Mouse (Mus musculus): ENCODE data around the gene Klf14.

The Klf14 gene

DNA sequence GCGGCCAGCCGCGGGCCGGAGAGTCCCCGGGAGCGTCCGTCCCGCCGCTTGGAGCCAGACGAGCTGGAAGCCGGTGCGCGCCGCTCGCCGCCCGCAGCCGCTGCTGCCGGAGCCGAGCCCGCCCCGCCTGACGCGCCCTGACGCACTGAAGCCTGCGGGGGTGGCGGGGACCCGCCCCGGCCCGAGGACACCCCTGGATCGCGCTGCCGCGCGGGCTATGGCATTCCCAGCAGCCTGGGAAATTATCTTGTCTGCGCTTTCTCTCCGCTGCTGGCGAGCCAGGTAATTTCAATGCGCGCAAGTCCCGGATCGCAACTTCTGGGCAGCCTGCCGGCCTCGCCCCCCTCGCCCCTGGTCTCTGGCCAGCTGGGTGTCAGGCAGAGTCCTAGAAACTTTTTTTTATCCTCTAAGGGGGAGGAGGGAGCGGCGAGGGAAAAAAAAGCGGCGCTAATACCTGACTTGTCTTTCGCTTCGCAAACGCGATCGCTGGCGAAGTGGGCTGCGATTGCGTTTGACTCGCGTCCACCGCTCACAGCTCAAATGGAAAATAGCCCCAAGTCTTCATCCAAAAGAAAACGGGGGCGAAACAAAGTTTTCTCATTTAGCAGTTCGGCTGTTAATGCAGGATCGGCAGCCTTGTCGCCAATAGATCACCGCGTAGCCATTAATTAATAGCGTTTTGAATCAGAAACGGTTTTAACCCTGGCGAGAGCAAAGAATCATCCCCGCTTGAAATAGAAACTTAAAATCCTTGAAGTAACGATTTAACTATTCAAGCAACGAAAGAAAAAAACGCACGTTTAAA, at the start of gene Klf14:
Klf14 (minus strand) TSS at position 343 of the 805 bp plus-strand sequence.
- in situ Hi-C loops (cut with MboI; ENCODE audit: unreplicated experiment in 2 of 2), result no loop called here

GRCm38 (mm10) chr6:31006111-31006600, 47.3 kb upstream of the Klf14 start:
- in situ Hi-C loops (cut with MboI; ENCODE audit: unreplicated experiment in 2 of 2), result loop anchor here in 1 of 2 experiments (25.0 kb wide), 1 partner anchor 1144 kb away; no protein-coding TSS in a partner anchor

- in situ Hi-C loops (cut with MboI; ENCODE audit: unreplicated experiment in 2 of 2), result loop anchor here in 1 of 2 experiments (5.0 to 10.0 kb wide), 2 partner anchors 452 to 584 kb away; partner anchors contain the start of gene Klhdc10
Observed at GRCm38 (mm10) chr6:30986393-30986792, 27.5 kb upstream of the Klf14 start.

DNA sequence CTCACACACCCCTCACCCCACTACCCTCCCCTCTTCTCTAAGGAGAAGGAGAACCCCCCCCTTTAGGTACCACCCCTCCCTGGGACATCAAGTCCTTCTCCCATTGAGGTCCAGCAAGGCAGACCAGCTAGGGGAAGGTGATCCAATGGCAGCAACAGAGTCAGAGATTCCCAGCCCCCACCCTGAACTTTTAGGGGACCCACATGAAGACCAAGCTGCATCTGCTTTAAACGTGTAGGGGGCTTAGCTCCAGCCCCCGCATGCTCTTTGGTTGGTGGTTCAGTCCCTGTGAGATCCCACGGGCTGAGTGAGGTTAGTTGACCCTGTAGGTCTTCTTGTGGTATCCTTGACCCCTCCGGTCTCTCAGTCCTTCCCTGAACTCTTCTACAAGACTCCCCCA, 24.1 kb upstream of the Klf14 start:
- in situ Hi-C loops (cut with MboI; ENCODE audit: unreplicated experiment in 2 of 2), result loop anchor here (5.0 to 10.0 kb wide), 3 partner anchors 446 to 571 kb away; no protein-coding TSS in a partner anchor

DNA sequence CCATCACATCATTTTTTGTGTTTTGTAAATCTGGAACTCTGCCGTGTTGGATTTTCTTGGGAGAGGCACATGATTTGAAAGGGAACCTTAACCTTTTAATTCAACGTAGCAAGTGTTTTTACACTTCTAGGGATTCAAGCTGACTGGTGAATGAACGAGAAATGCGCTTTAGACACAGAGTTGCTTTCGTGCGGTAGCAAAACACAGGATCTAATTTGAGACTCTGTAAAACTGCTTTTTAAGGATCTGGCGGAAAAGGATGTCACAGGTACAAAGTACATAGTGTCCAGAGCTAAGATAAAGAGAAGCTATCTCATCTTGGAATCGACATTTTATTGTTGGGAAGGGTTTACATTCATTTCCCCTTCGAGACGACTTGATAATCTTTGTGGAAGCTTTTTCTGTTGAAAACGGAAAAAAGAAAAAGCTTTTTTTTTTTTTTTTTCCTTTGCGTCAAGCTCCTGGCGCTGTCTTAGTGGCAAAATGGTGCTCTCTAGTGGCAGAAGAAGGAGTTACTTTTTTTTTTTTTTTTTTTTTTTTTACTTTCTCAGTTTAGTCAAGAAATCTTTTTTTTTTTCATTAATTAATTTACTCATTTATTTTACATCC, 23.6 kb upstream of the Klf14 start:
- in situ Hi-C loops (cut with MboI; ENCODE audit: unreplicated experiment in 2 of 2), result loop anchor here (5.0 to 10.0 kb wide), 3 partner anchors 445 to 570 kb away; no protein-coding TSS in a partner anchor

GRCm38 (mm10) chr6:30981351-30981750, 22.5 kb upstream of the Klf14 start:
- in situ Hi-C loops (cut with MboI; ENCODE audit: unreplicated experiment in 2 of 2), result loop anchor here (5.0 to 10.0 kb wide), 3 partner anchors 444 to 569 kb away; no protein-coding TSS in a partner anchor

DNA sequence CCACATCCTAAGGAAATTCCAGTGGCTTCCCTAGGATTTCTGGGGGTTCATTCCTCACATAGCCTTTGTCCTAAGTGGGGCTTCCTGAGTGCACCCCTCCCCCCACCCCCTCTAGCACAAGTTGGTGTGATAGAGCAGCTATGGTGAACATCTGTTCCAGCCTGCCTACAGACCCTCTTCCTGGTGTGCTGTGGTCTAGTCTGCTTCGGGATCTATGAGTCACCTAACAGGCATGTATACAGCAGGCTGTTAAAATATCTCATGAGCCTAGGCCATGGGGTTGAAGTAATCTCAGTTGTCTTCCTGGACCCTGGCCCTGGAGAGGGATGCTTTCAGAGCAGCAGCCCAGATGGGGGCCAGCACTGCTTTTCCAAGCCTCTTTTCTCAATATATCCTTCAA, 19.7 kb upstream of the Klf14 start:
- in situ Hi-C loops (cut with MboI; ENCODE audit: unreplicated experiment in 2 of 2), result no loop called here

DNA sequence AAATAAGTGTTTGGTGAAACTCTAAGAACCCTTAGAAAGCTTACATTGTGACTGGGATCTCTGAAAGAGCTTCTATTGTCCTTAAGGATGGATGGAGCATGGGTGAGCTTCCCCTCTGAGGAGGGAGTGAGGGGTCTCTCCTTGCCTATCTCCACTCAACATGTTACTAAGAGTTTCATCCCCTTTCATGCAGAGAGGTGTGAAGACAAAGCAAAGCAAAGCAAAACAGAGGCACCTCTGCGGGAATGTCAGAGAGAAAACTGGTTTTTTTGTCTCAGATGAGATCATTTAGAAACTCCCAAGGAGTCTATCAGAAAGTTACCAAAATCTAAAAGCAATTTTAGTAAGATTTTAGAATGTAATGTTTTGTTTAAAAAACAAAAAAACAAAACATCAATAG, 13.2 kb upstream of the Klf14 start:
- in situ Hi-C loops (cut with MboI; ENCODE audit: unreplicated experiment in 2 of 2), result no loop called here

DNA sequence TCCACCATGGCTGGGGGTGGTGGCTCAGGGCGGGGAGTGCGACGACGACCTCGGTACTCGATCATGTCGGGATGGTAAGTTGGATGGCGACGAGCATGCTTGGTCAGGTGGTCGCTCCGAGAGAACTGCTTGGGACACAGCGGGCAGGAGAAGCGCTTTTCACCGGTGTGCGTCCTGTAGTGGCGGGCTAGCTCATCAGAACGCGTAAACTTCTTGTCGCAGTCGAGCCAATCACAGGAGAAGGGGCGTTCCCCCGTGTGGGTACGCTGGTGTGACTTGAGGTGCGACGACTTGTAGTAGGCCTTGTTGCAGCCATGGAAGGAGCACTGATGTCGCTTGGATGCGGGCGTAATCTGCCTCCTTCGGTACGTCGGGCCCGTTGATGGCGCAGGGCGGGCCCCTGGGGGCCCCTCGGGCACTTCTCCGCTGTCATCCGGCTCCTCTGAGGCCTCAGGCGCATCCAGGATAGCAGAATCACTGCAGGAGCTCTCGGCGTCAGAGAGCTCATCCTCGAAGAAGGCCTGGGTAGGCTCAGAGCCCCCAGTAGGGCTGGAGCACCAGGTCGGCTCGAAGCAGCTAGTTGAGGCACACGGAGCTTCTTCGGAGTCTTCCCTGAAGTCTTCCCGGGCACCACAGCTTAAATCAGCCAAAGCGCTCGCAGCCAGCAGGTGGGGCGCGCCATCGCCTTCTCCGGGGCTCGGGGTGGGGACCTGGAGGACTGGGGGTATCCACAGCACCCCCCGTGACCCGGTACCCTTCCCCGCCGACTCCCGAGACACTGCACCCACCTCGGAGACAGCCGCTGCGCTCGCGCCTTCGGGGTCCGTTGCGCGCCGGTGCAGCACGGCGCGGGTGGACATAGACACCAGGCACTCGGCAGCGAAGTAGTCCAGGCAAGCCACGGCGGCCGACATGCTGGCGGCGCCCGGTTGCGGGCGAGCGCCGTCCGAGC, 818 bp downstream of the Klf14 start:
- in situ Hi-C loops (cut with MboI; ENCODE audit: unreplicated experiment in 2 of 2), result no loop called here

DNA sequence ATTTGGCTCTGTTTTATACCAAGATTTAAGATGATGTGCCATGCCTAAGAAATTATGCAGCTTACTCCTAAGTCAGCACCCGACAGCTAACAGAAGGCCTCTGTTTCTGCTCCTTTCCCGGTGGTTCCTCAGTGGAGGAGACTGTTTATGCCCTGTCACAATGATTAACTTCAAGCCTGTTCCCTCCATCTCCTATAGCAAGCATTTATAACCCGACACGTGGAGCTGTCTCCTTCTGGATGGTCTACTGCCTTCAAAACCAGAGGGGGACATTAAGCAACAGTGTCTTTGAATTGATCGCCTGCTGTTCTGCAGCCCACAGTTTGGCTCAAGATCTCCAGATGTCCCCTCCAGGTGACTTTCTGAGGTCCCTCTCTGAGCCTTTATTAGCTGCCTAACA, 19.6 kb downstream of the Klf14 start:
- in situ Hi-C loops (cut with MboI; ENCODE audit: unreplicated experiment in 2 of 2), result no loop called here

DNA sequence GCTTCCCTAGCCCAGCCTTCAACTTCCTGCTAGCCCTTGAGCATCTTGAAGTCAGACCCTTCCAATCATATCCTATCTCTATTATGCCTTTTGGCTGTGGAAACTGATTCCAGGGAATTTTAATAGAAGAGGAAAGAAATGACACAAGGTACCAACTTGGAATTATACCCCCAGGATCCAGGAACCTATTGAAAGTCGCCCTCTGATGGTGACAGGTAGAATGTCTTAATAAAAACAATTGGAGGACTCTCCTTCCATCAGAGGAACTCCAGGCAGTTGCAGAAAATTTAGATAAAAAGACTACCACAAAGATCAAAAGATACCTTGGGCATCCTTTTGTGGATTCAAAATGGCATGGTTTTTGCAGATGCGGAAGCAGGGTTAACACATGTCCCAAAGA, 36.1 kb downstream of the Klf14 start:
- in situ Hi-C loops (cut with MboI; ENCODE audit: unreplicated experiment in 2 of 2), result no loop called here

DNA sequence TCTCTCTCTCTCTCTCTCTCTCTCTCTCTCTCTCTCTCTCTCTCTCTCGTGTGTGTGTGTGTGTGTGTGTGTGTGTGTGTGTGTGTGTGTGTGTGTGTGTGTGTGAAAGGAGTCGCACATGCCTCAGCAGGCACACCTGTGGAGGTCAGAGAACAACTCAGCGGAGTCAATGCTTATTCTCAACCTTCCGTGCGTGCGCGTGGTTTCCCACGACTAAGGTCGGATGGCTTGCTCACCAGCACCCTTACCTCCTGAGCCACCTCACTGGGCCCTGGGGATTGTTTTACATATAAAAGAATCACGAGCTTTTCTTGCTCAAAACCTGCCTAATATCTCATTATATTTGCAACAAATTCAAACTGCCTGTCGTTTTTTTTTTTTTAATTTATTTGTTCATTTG, 37.1 kb downstream of the Klf14 start:
- in situ Hi-C loops (cut with MboI; ENCODE audit: unreplicated experiment in 2 of 2), result no loop called here

GRCm38 (mm10) chr6:30920834-30921675, 37.8 kb downstream of the Klf14 start:
- in situ Hi-C loops (cut with MboI; ENCODE audit: unreplicated experiment in 2 of 2), result no loop called here

GRCm38 (mm10) chr6:30915473-30915872, 43.4 kb downstream of the Klf14 start, which contains the start of gene Tsga13:
Tsga13 (minus strand) TSS chr6:30915573.
- in situ Hi-C loops (cut with MboI; ENCODE audit: unreplicated experiment in 2 of 2), result no loop called here

DNA sequence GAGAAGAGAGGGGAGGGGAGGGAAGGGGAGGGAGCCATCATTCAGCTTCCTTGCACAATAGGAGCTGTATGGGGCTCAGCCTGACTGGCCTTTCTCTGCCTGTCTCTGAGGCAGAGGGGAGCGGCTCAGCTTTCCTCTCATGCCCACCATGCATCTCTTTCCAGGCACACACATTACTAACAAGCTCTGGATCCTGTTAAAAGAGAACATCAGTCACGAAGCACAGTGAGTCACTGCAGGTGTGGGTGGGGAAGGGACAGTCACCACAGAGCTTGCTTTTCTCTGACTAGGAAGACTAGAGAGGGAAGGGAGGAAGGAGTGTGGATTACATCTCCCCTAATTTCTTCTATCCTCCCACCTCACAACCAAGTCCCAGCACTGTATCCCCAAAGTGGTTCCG, 50.9 kb downstream of the Klf14 start:
- in situ Hi-C loops (cut with MboI; ENCODE audit: unreplicated experiment in 2 of 2), result no loop called here

Measured in v-Abl transformed pro-B cells (cell line).